In genomic region chr6:94594711-94595110, GRCm38 (mm10) we compare ENCODE assay signal across 13 mouse cellular contexts.
DNase-seq lines count a peak whose midpoint lies in the region; ATAC-seq lines count a peak whose summit lies in the region.
"Had no signal": no experiment of that assay in that cellular context is flagged by ENCODE, and none has a peak within 500 bp of the region (broad histone marks: within the 10 kb centered on the region; RNA-seq: fewer than 3 reads in every experiment).

No protein-coding gene starts in this region.

- no peak for ATAC-seq in hindbrain, embryonic 11.5 days (ENCODE audit: low FRiP score)

- H3K4me2 ChIP-seq in hindbrain, embryonic 11.5 days (replicated peaks; ENCODE audit: low read depth, low read length) = no peak overlapping the region
- H3K4me2 ChIP-seq: hindbrain, embryonic 12.5 days; liver, embryonic 15.5 days had no signal

- H3K27ac ChIP-seq in hindbrain, embryonic 10.5 days = no peak overlapping the region
- no peak overlapping the region for H3K27ac ChIP-seq in hindbrain, embryonic 11.5 days (ENCODE audit: low read depth, low read length)
- H3K27ac ChIP-seq in limb, embryonic 10.5 days = no peak overlapping the region
- H3K27ac ChIP-seq: hindbrain, embryonic 12.5 days; liver, embryonic 15.5 days; macrophage had no signal

- WGBS in hindbrain, embryonic 10.5 days = 85% methylated on average over 11 of the region's 11 CpGs
- WGBS in hindbrain, embryonic 11.5 days = 76% methylated on average over 11 of the region's 11 CpGs
- WGBS in limb, embryonic 10.5 days = 86% methylated on average over 11 of the region's 11 CpGs

- H3K9ac ChIP-seq in hindbrain, embryonic 11.5 days (ENCODE audit: low read depth, low read length) = no peak overlapping the region
- H3K9ac ChIP-seq: hindbrain, embryonic 12.5 days; liver, embryonic 15.5 days had no signal

- no peaks in the 10 kb centered on the region for H3K27me3 ChIP-seq in hindbrain, embryonic 10.5 days (ENCODE audit: insufficient read depth, poor library complexity, severe bottlenecking)
- H3K27me3 ChIP-seq in hindbrain, embryonic 11.5 days (ENCODE audit: control insufficient read depth, insufficient read depth, low read length) = no peaks in the 10 kb centered on the region
- H3K27me3 ChIP-seq in limb, embryonic 10.5 days (ENCODE audit: low read depth, poor library complexity, severe bottlenecking) = no peaks in the 10 kb centered on the region
- H3K27me3 ChIP-seq: hindbrain, embryonic 12.5 days; liver, embryonic 15.5 days had no signal

- 0 out of 2 replicates have a peak, but pooled peaks cover 7% of the 10 kb centered on the region for H3K36me3 ChIP-seq in hindbrain, embryonic 10.5 days
- no peaks in the 10 kb centered on the region for H3K36me3 ChIP-seq in hindbrain, embryonic 11.5 days (ENCODE audit: control insufficient read depth, insufficient read depth, low read length)
- no peaks in the 10 kb centered on the region for H3K36me3 ChIP-seq in limb, embryonic 10.5 days
- H3K36me3 ChIP-seq: liver, embryonic 15.5 days had no signal

- H3K4me1 ChIP-seq in hindbrain, embryonic 10.5 days (replicated peaks) = peaks cover 36% of the 10 kb centered on the region
- H3K4me1 ChIP-seq in hindbrain, embryonic 11.5 days (replicated peaks; ENCODE audit: control insufficient read depth, insufficient read depth, low read length) = 0 out of 2 replicates have a peak, but pooled peaks cover 3% of the 10 kb centered on the region
- H3K4me1 ChIP-seq in limb, embryonic 10.5 days = peaks cover 46% of the 10 kb centered on the region
- H3K4me1 ChIP-seq: liver, embryonic 15.5 days had no signal

- H3K9me3 ChIP-seq in hindbrain, embryonic 10.5 days = no peaks in the 10 kb centered on the region
- no peaks in the 10 kb centered on the region for H3K9me3 ChIP-seq in hindbrain, embryonic 11.5 days (ENCODE audit: control insufficient read depth, low read length)
- no peaks in the 10 kb centered on the region for H3K9me3 ChIP-seq in limb, embryonic 10.5 days (replicated peaks)
- H3K9me3 ChIP-seq: hindbrain, embryonic 12.5 days; liver, embryonic 15.5 days had no signal

- H3K4me3 ChIP-seq in hindbrain, embryonic 10.5 days = no peak overlapping the region
- no peak overlapping the region for H3K4me3 ChIP-seq in hindbrain, embryonic 11.5 days (ENCODE audit: low read depth, low read length)
- H3K4me3 ChIP-seq in limb, embryonic 10.5 days = no peak overlapping the region
- H3K4me3 ChIP-seq: hindbrain, embryonic 12.5 days; liver, embryonic 15.5 days had no signal

- peak; percentile 51 for DNase-seq in gastrocnemius, adult 18-20 months (ENCODE audit: low spot score)
- DNase-seq in gastrocnemius, postnatal 36 days = no peak
- DNase-seq in hindbrain, embryonic 10.5 days (ENCODE audit: low spot score) = peak; percentile 1
- DNase-seq in hindbrain, embryonic 11.5 days (ENCODE audit: low spot score) = no peak
- DNase-seq in right cerebral cortex, postnatal 10 days (ENCODE audit: low spot score in 2 of 2) = peak; percentile 19 to 20
- no peak for DNase-seq in right cerebral cortex, adult 18-20 months
- peak; percentile 22 for DNase-seq in limb, embryonic 10.5 days (ENCODE audit: low spot score)
- no peak for DNase-seq in B cell, adult 2 months
- DNase-seq: cerebellum, postnatal 36 days; kidney, adult 2 months had no signal

- intact Hi-C loops in gastrocnemius, postnatal 36 days (cut with DNase I) = loop anchor here (5.0 kb wide), 2 partner anchors 37 to 47 kb away; no protein-coding TSS in a partner anchor

Comparison
In these comparisons a context has a peak if more than half of its experiments do, and no peak if none do; other contexts are left out.
1. DNase-seq: peak in gastrocnemius, adult 18-20 months (single experiment), hindbrain, embryonic 10.5 days (single experiment), right cerebral cortex, postnatal 10 days (2 of 2) and limb, embryonic 10.5 days (single experiment); none in gastrocnemius, postnatal 36 days (0 of 2), hindbrain, embryonic 11.5 days (single experiment), right cerebral cortex, adult 18-20 months (single experiment) and B cell, adult 2 months (0 of 2).